Comparison of ENCODE assay signal across 8 mouse cellular contexts in genomic region chr15:84235646-84236045, GRCm38 (mm10). TPM values are rescaled to one million over a fixed set of nuclear protein-coding genes. Genes with fewer than 3 reads are reported as not detected.
A peak's percentile ranks its signal among the peaks of the same experiment; 100 is the strongest.
DNase-seq lines count a peak whose midpoint lies in the region; ATAC-seq and TF ChIP-seq lines count a peak whose summit lies in the region.
"Had no signal": no experiment of that assay in that cellular context is flagged by ENCODE, and none has a peak within 500 bp of the region (broad histone marks: within the 10 kb centered on the region; RNA-seq: fewer than 3 reads in every experiment).

No protein-coding gene starts in this region.

- no peak for DNase-seq in testis, postnatal 10 days (ENCODE audit: low spot score)
- DNase-seq in liver, adult 2 months (ENCODE audit: extremely low read depth, low read depth, low spot score) = peak; percentile 43
- DNase-seq in cerebellum, adult 11-12 months = no peak
- DNase-seq in cerebellum, postnatal 4 days (ENCODE audit: low spot score in 2 of 2) = no peak
- DNase-seq in urinary bladder, postnatal 25 days (ENCODE audit: low spot score) = no peak

- H3K4me2 ChIP-seq in heart, embryonic 11.5 days = no peak overlapping the region; the same call in 1 of the 2 replicates
- H3K4me2 ChIP-seq: embryonic facial prominence, embryonic 13.5 days had no signal

- no peak for TF ChIP-seq POLR2A in testis, adult 2 months (IDR thresholded peaks at IDR 0.05; ENCODE audit: control insufficient read depth, low read depth, low read length)
- no peak for TF ChIP-seq POLR2A in liver, adult 2 months (IDR thresholded peaks at IDR 0.05; ENCODE audit: extremely low read depth, insufficient read depth, low read length)

- TF ChIP-seq CTCF in testis, adult 2 months (IDR thresholded peaks at IDR 0.05; ENCODE audit: control insufficient read depth, insufficient read depth, insufficient replicate concordance, low read depth, low read length) = no peak
- TF ChIP-seq CTCF in liver, adult 2 months (IDR thresholded peaks at IDR 0.05; ENCODE audit: low read depth, low read length) = no peak

- no peaks in the 10 kb centered on the region for H3K27me3 ChIP-seq in testis, adult 2 months (ENCODE audit: control insufficient read depth, insufficient read depth, low read length)
- H3K27me3 ChIP-seq in heart, embryonic 11.5 days (ENCODE audit: control insufficient read depth, insufficient read depth, low read length) = no peaks in the 10 kb centered on the region
- no peaks in the 10 kb centered on the region for H3K27me3 ChIP-seq in liver, adult 2 months (ENCODE audit: control insufficient read depth, insufficient read depth, low read length)

- 0 out of 2 replicates have a peak, but pooled peaks have one; percentile 5 for ATAC-seq in heart, embryonic 11.5 days (replicated peaks; ENCODE audit: insufficient number of reproducible peaks, low FRiP score, low TSS enrichment)

- H3K4me1 ChIP-seq in testis, adult 2 months (ENCODE audit: control insufficient read depth, insufficient read depth, low read length) = peaks cover 4% of the 10 kb centered on the region; the same call in 1 of the 2 replicates
- H3K4me1 ChIP-seq in heart, embryonic 11.5 days (ENCODE audit: control insufficient read depth, insufficient read depth, low read length) = peaks cover 29% of the 10 kb centered on the region
- peaks cover 3% of the 10 kb centered on the region; the same call in 1 of the 2 replicates for H3K4me1 ChIP-seq in liver, adult 2 months (ENCODE audit: control insufficient read depth, insufficient read depth, low read length)

- H3K4me3 ChIP-seq in testis, adult 2 months (ENCODE audit: control insufficient read depth, low read depth, low read length) = peak overlapping the region; percentile 14; the same call in 1 of the 2 replicates
- H3K4me3 ChIP-seq in heart, embryonic 11.5 days (ENCODE audit: low read depth, low read length) = no peak overlapping the region
- no peak overlapping the region for H3K4me3 ChIP-seq in liver, adult 2 months (ENCODE audit: insufficient read depth, low read depth, low read length)
- H3K4me3 ChIP-seq: embryonic facial prominence, embryonic 13.5 days had no signal

- 60% methylated on average over 7 of the region's 7 CpGs for WGBS in heart, embryonic 11.5 days (ENCODE audit: insufficient replicate concordance)
- WGBS in liver, adult 2 months = 76% methylated on average over 7 of the region's 7 CpGs

- H3K36me3 ChIP-seq in testis, adult 2 months (ENCODE audit: control insufficient read depth, insufficient read depth, low read length) = no peaks in the 10 kb centered on the region
- H3K36me3 ChIP-seq in heart, embryonic 11.5 days (ENCODE audit: control insufficient read depth, insufficient read depth, low read length) = no peaks in the 10 kb centered on the region
- H3K36me3 ChIP-seq in liver, adult 2 months (ENCODE audit: control insufficient read depth, insufficient read depth, low read length) = no peaks in the 10 kb centered on the region
- H3K36me3 ChIP-seq: embryonic facial prominence, embryonic 13.5 days had no signal

- H3K9ac ChIP-seq in heart, embryonic 11.5 days (ENCODE audit: low read depth, low read length) = no peak overlapping the region
- no peak overlapping the region for H3K9ac ChIP-seq in liver, adult 2 months (ENCODE audit: low read depth, low read length)
- H3K9ac ChIP-seq: embryonic facial prominence, embryonic 13.5 days had no signal

- H3K79me2 ChIP-seq in liver, adult 2 months (ENCODE audit: control insufficient read depth, insufficient read depth, low read length) = no peaks in the 10 kb centered on the region

- no peak overlapping the region for H3K27ac ChIP-seq in testis, adult 2 months (ENCODE audit: control insufficient read depth, insufficient read depth, low read depth, low read length)
- H3K27ac ChIP-seq in heart, embryonic 11.5 days (ENCODE audit: low read depth, low read length) = peak overlapping the region; percentile 41; the same call in 1 of the 2 replicates
- 0 out of 2 replicates have a peak overlapping the region, but pooled peaks have one; percentile 27 for H3K27ac ChIP-seq in liver, adult 2 months (replicated peaks; ENCODE audit: insufficient read depth, low read depth, low read length)
- H3K27ac ChIP-seq: embryonic facial prominence, embryonic 13.5 days had no signal

- no peaks in the 10 kb centered on the region for H3K9me3 ChIP-seq in heart, embryonic 11.5 days (replicated peaks; ENCODE audit: control insufficient read depth, low read length)
- H3K9me3 ChIP-seq: embryonic facial prominence, embryonic 13.5 days had no signal

RNA-seq across cellular contexts. Expression of gene Parvb, which starts 3.8 kb away (rescaled TPM):
- polyA plus RNA-seq in testis, adult 2 months (2012; rRNA removed) = 5.2 and 5.4 TPM in 2 replicates
- 19.3 and 21.1 TPM in 2 replicates for polyA plus RNA-seq in heart, embryonic 11.5 days (2014; fragmentation: Nextera tagmentation; extraction: Ambion mirVana)
- 0.55 and 0.94 TPM in 2 replicates for total RNA-seq in liver, adult 2 months (2014; rRNA removed)
- 1.4 and 2.0 TPM in 2 replicates for polyA plus RNA-seq in liver, adult 2 months (2012; rRNA removed)

RNA-seq across cellular contexts. Expression of gene Samm50, which starts 43.6 kb away (rescaled TPM):
- 5.4 and 8.7 TPM in 2 replicates for polyA plus RNA-seq in testis, adult 2 months (2012; rRNA removed)
- polyA plus RNA-seq in heart, embryonic 11.5 days (2014; fragmentation: Nextera tagmentation; extraction: Ambion mirVana) = 75.9 and 95.7 TPM in 2 replicates
- total RNA-seq in liver, adult 2 months (2014; rRNA removed) = 46.4 and 58.3 TPM in 2 replicates
- polyA plus RNA-seq in liver, adult 2 months (2012; rRNA removed) = 8.8 and 11.5 TPM in 2 replicates
